Mouse (Mus musculus): ENCODE measurements around the gene Clca3a1. TPM values are rescaled to one million over a fixed set of nuclear protein-coding genes. Genes with fewer than 3 reads are reported as not detected.

Clca3a1 gene
- polyA plus RNA-seq, 1 experiment from 2014 or later: 18.6 TPM

GRCm38 (mm10) chr3:144697942-144698341 is 62.8 kb downstream of the Clca3a1 start:
- Histone ChIP-seq H3K36me3 (peaks cover 86% of the 10 kb centered on the region), H3K27me3 (replicated peaks) (no peaks in the 10 kb centered on the region), H3K9ac (no peak overlapping the region), H3K4me3 (no peak overlapping the region), H3K27ac (replicated peaks) (no peak overlapping the region), H3K4me1 (peaks cover 14% of the 10 kb centered on the region), H3K9me3 (no peaks in the 10 kb centered on the region), H3K4me2 (no peak overlapping the region)
- 67% methylated on average over 3 of the region's 3 CpGs for WGBS
- ATAC-seq (ENCODE audit: extremely low read depth, insufficient number of reproducible peaks, low FRiP score, low TSS enrichment): no peak

GRCm38 (mm10) chr3:144697154-144697553 is 63.6 kb downstream of the Clca3a1 start:
- Histone ChIP-seq H3K4me2 (no peak overlapping the region), H3K36me3 (peaks cover 84% of the 10 kb centered on the region), H3K4me1 (peaks cover 14% of the 10 kb centered on the region), H3K27me3 (replicated peaks) (no peaks in the 10 kb centered on the region), H3K9ac (no peak overlapping the region), H3K4me3 (no peak overlapping the region), H3K9me3 (no peaks in the 10 kb centered on the region), H3K27ac (replicated peaks) (no peak overlapping the region)
- 67% methylated on average over 5 of the region's 5 CpGs for WGBS
- no peak for ATAC-seq (ENCODE audit: extremely low read depth, insufficient number of reproducible peaks, low FRiP score, low TSS enrichment)

DNA sequence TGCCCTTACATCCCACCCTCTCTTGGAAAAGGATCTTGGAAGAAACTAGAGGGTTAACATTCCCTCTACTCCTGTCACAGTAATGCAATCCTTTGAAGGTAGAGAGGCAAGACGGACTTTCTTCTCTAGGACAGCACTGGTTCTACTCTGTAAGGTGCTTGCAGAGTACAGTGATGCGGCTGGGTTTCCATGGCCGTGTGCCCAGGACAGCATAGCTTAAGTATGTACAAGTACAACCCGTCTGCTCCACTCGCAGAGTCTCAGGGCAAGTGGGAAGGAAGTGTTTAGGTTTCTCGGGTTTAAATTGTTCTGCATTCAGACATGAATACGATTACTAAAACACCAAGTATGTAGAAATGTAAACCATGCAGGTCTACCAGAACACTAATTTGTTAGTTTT is 65.8 kb downstream of the Clca3a1 start:
- WGBS: 83% methylated on average over 7 of the region's 7 CpGs
- no peak overlapping the region for H3K4me2 ChIP-seq
- peaks cover 14% of the 10 kb centered on the region for H3K4me1 ChIP-seq
- H3K9ac ChIP-seq: no peak overlapping the region
- no peaks in the 10 kb centered on the region for H3K9me3 ChIP-seq
- no peak overlapping the region for H3K4me3 ChIP-seq
- no peak for ATAC-seq (ENCODE audit: extremely low read depth, insufficient number of reproducible peaks, low FRiP score, low TSS enrichment)
- H3K27ac ChIP-seq (replicated peaks): no peak overlapping the region
- peaks cover 87% of the 10 kb centered on the region for H3K36me3 ChIP-seq
- H3K27me3 ChIP-seq (replicated peaks): no peaks in the 10 kb centered on the region

DNA sequence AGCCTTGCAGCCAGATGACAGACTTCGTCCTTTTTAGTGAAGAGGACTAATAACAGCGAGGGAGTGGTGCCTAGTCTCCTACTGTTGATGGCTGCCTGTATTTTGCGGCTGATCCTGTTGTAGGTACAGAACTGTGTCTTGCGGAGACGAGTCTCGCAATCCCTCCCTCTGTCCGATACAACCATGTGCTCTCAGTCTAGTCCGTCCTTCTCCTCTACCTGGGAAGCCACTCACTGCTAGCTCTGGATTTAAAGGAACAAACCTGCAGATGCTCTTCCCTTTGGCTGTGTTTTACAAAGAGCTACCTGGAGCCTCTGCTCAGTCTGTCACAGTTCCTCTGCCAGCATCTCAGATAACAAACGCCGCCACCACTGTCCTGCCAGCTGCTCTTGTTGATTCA is 66.7 kb downstream of the Clca3a1 start:
- H3K9me3 ChIP-seq: no peaks in the 10 kb centered on the region
- peaks cover 90% of the 10 kb centered on the region for H3K36me3 ChIP-seq
- H3K27ac ChIP-seq (replicated peaks): no peak overlapping the region
- 89% methylated on average over 10 of the region's 10 CpGs for WGBS
- no peak for ATAC-seq (ENCODE audit: extremely low read depth, insufficient number of reproducible peaks, low FRiP score, low TSS enrichment)
- H3K4me3 ChIP-seq: no peak overlapping the region
- peaks cover 18% of the 10 kb centered on the region for H3K4me1 ChIP-seq
- no peaks in the 10 kb centered on the region for H3K27me3 ChIP-seq (replicated peaks)
- no peak overlapping the region for H3K9ac ChIP-seq
- no peak overlapping the region for H3K4me2 ChIP-seq

GRCm38 (mm10) chr3:144692052-144692451 is 68.7 kb downstream of the Clca3a1 start:
- H3K27ac ChIP-seq (replicated peaks): no peak overlapping the region
- no peaks in the 10 kb centered on the region for H3K9me3 ChIP-seq
- 49% methylated on average over 3 of the region's 3 CpGs for WGBS

DNA sequence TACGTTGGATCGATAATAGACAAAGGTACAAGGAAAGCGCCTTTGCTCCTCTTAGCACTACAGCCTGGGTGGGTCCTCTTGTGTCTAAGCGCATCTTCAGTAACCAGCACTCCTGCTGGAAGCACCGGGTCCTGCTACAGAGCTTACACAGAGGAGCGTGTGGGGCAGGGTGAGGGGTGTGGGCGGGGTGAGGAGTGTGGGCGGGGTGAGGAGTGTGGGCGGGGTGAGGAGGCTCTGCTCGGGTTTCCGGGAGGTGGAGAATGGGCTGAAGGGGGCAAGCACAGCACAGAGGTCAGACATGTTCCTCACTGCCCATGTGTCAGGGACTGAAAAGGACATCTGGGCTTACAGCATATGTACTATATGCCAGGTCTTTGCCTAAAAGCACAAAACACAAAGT is 71.5 kb downstream of the Clca3a1 start:
- Histone ChIP-seq H3K4me1 (peaks cover 5% of the 10 kb centered on the region; the same call in 1 of the 2 replicates), H3K9ac (no peak overlapping the region), H3K36me3 (peaks cover 76% of the 10 kb centered on the region), H3K27me3 (replicated peaks) (no peaks in the 10 kb centered on the region), H3K9me3 (no peaks in the 10 kb centered on the region), H3K4me3 (no peak overlapping the region), H3K27ac (replicated peaks) (no peak overlapping the region), H3K4me2 (no peak overlapping the region)
- ATAC-seq (ENCODE audit: extremely low read depth, insufficient number of reproducible peaks, low FRiP score, low TSS enrichment): peak; percentile 78; the same call in 1 of the 2 replicates
- 23% methylated on average over 11 of the region's 11 CpGs for WGBS

More at GRCm38 (mm10) chr3:144692052-144692451, 68.7 kb downstream of the Clca3a1 start:
- H3K4me2 ChIP-seq: no peak overlapping the region
- no peaks in the 10 kb centered on the region for H3K27me3 ChIP-seq (replicated peaks)
- H3K9ac ChIP-seq: no peak overlapping the region
- peaks cover 84% of the 10 kb centered on the region for H3K36me3 ChIP-seq
- peaks cover 5% of the 10 kb centered on the region; the same call in 1 of the 2 replicates for H3K4me1 ChIP-seq
- H3K4me3 ChIP-seq: no peak overlapping the region
- no peak for ATAC-seq (ENCODE audit: extremely low read depth, insufficient number of reproducible peaks, low FRiP score, low TSS enrichment)

- no peak overlapping the region for H3K9ac ChIP-seq
- no peak overlapping the region for H3K4me3 ChIP-seq
- H3K4me1 ChIP-seq: peaks cover 9% of the 10 kb centered on the region
- H3K27ac ChIP-seq (replicated peaks): no peak overlapping the region
- H3K27me3 ChIP-seq (replicated peaks): no peaks in the 10 kb centered on the region
- no peaks in the 10 kb centered on the region for H3K9me3 ChIP-seq
- no peak for ATAC-seq (ENCODE audit: extremely low read depth, insufficient number of reproducible peaks, low FRiP score, low TSS enrichment)
- 79% methylated on average over 8 of the region's 8 CpGs for WGBS
- H3K4me2 ChIP-seq: no peak overlapping the region
- H3K36me3 ChIP-seq: peaks cover 72% of the 10 kb centered on the region
Measured at GRCm38 (mm10) chr3:144688284-144688683, 72.5 kb downstream of the Clca3a1 start.

- H3K9ac ChIP-seq: no peak overlapping the region
- H3K4me2 ChIP-seq: no peak overlapping the region
- H3K4me3 ChIP-seq: no peak overlapping the region
- peaks cover 66% of the 10 kb centered on the region for H3K36me3 ChIP-seq
- no peaks in the 10 kb centered on the region for H3K9me3 ChIP-seq
- ATAC-seq (ENCODE audit: extremely low read depth, insufficient number of reproducible peaks, low FRiP score, low TSS enrichment): no peak
- WGBS: 90% methylated on average over 9 of the region's 9 CpGs
- H3K27ac ChIP-seq (replicated peaks): no peak overlapping the region
- peaks cover 14% of the 10 kb centered on the region for H3K4me1 ChIP-seq
- no peaks in the 10 kb centered on the region for H3K27me3 ChIP-seq (replicated peaks)
Measured at GRCm38 (mm10) chr3:144687618-144688017, 73.2 kb downstream of the Clca3a1 start.

- WGBS: 83% methylated on average over 5 of the region's 5 CpGs
- H3K36me3 ChIP-seq: peaks cover 60% of the 10 kb centered on the region
Measured at GRCm38 (mm10) chr3:144686146-144686545, 74.6 kb downstream of the Clca3a1 start.

DNA sequence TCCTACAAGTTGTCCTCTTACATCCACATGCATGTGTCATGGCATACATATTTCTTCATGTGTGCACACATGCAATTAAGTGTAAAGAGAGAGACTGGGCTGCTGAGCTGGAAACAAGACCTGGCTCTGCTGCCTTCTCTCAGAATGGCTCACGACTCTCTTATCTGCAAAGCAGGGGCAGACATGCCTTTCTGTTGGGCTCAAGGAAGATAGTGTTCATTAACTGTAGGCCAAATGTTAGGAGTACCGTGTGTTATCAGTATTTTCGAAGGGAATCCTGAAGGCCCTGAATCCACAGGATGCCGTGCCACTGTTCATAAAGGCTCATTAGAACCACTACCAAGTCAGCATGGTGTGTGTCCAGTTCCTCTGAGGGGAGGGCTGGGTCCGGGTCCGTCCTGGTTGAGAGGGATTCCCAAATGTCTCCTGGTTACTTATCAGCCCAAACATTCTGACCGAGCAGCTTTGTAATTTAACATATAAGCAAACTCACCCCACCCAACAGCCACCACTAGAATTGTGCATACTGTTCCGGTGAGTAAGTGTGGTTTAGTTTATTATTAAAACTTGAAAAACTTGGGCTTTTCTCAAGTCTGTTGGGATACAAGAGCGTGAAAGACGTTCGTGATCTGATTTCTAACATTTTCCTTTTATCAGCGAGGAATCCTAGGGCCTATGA is 77.5 kb downstream of the Clca3a1 start:
- no peak overlapping the region for H3K27ac ChIP-seq (replicated peaks)
- WGBS: 59% methylated on average over 12 of the region's 12 CpGs
- no peak overlapping the region for H3K4me3 ChIP-seq
- peaks cover 10% of the 10 kb centered on the region for H3K4me1 ChIP-seq
- H3K9me3 ChIP-seq: no peaks in the 10 kb centered on the region
- no peak for ATAC-seq (ENCODE audit: extremely low read depth, insufficient number of reproducible peaks, low FRiP score, low TSS enrichment)
- H3K4me2 ChIP-seq: no peak overlapping the region
- H3K9ac ChIP-seq: no peak overlapping the region
- peaks cover 35% of the 10 kb centered on the region for H3K36me3 ChIP-seq
- no peaks in the 10 kb centered on the region for H3K27me3 ChIP-seq (replicated peaks)

More at GRCm38 (mm10) chr3:144686146-144686545, 74.6 kb downstream of the Clca3a1 start:
- Histone ChIP-seq H3K27ac (replicated peaks) (no peak overlapping the region), H3K9ac (no peak overlapping the region), H3K9me3 (no peaks in the 10 kb centered on the region), H3K4me3 (no peak overlapping the region), H3K27me3 (replicated peaks) (no peaks in the 10 kb centered on the region), H3K4me1 (peaks cover 14% of the 10 kb centered on the region), H3K4me2 (no peak overlapping the region)
- ATAC-seq (ENCODE audit: extremely low read depth, insufficient number of reproducible peaks, low FRiP score, low TSS enrichment): no peak

DNA sequence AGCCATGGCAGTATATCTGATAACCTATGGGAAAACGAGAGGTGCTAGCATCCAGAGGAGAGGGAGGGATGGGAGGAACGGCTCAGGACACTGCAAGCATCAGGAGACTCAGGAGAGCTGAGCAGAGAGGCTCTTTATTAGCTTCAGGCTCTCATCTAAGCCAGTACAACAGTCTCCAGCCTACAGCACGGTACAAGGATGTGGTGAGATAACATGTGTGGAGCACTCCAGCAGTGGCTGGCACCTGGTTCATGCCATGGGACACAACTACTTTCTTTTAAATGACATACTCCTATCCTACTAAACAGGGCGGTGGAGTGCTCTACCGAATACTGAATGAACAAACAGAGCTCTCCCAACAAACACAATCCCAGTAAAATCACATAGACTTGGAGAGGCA is 79.2 kb downstream of the Clca3a1 start:
- H3K36me3 ChIP-seq: peaks cover 21% of the 10 kb centered on the region
- no peak for ATAC-seq (ENCODE audit: extremely low read depth, insufficient number of reproducible peaks, low FRiP score, low TSS enrichment)
- H3K4me2 ChIP-seq: no peak overlapping the region
- no peaks in the 10 kb centered on the region for H3K9me3 ChIP-seq
- 62% methylated on average over 5 of the region's 5 CpGs for WGBS
- H3K27ac ChIP-seq (replicated peaks): no peak overlapping the region
- H3K27me3 ChIP-seq (replicated peaks): no peaks in the 10 kb centered on the region
- no peak overlapping the region for H3K4me3 ChIP-seq
- peaks cover 10% of the 10 kb centered on the region for H3K4me1 ChIP-seq
- no peak overlapping the region for H3K9ac ChIP-seq

- H3K9ac ChIP-seq: no peak overlapping the region
- peaks cover 11% of the 10 kb centered on the region for H3K36me3 ChIP-seq
- H3K4me3 ChIP-seq: no peak overlapping the region
- no peak overlapping the region for H3K4me2 ChIP-seq
- H3K4me1 ChIP-seq: peaks cover 10% of the 10 kb centered on the region
- H3K9me3 ChIP-seq: no peaks in the 10 kb centered on the region
- no peak overlapping the region for H3K27ac ChIP-seq (replicated peaks)
- H3K27me3 ChIP-seq (replicated peaks): no peaks in the 10 kb centered on the region
- ATAC-seq (ENCODE audit: extremely low read depth, insufficient number of reproducible peaks, low FRiP score, low TSS enrichment): no peak
- WGBS: 78% methylated on average over 8 of the region's 8 CpGs
Measured at GRCm38 (mm10) chr3:144679701-144680159, 81.0 kb downstream of the Clca3a1 start.
